ENCODE assay signal across 29 mouse cellular contexts in genomic region chr3:133922200-133922599, GRCm38 (mm10).
DNase-seq lines count a peak whose midpoint lies in the region; ATAC-seq lines count a peak whose summit lies in the region.
"Had no signal": no experiment of that assay in that cellular context is flagged by ENCODE, and none has a peak within 500 bp of the region (broad histone marks: within the 10 kb centered on the region; RNA-seq: fewer than 3 reads in every experiment).

No protein-coding gene starts in this region.

- H3K9ac ChIP-seq in forebrain, embryonic 12.5 days: no peak overlapping the region
- no peak overlapping the region for H3K9ac ChIP-seq in forebrain, embryonic 15.5 days (replicated peaks)
- H3K9ac ChIP-seq in midbrain, embryonic 14.5 days (replicated peaks; ENCODE audit: low read length): no peak overlapping the region
- H3K9ac ChIP-seq in midbrain, embryonic 13.5 days (replicated peaks): no peak overlapping the region
- H3K9ac ChIP-seq in forebrain, embryonic 14.5 days (ENCODE audit: low read length): no peak overlapping the region
- H3K9ac ChIP-seq: embryonic facial prominence, embryonic 13.5 days; heart, embryonic 12.5 days; heart, embryonic 15.5 days; hindbrain, embryonic 14.5 days had no signal

- intact Hi-C loops in left cerebral cortex, postnatal 36 days (cut with DNase I): no loop called here

- H3K4me1 ChIP-seq in forebrain, embryonic 12.5 days: no peaks in the 10 kb centered on the region
- no peaks in the 10 kb centered on the region for H3K4me1 ChIP-seq in forebrain, embryonic 15.5 days
- no peaks in the 10 kb centered on the region for H3K4me1 ChIP-seq in midbrain, embryonic 14.5 days (ENCODE audit: control insufficient read depth, insufficient read depth, low read length)
- H3K4me1 ChIP-seq in midbrain, embryonic 13.5 days (replicated peaks): peaks cover 6% of the 10 kb centered on the region; the same call in 1 of the 2 replicates
- no peaks in the 10 kb centered on the region for H3K4me1 ChIP-seq in forebrain, embryonic 14.5 days (ENCODE audit: control insufficient read depth, insufficient read depth, low read length)
- H3K4me1 ChIP-seq: embryonic facial prominence, embryonic 13.5 days; heart, embryonic 12.5 days; heart, embryonic 15.5 days had no signal

- H3K27me3 ChIP-seq in forebrain, embryonic 12.5 days: no peaks in the 10 kb centered on the region
- no peaks in the 10 kb centered on the region for H3K27me3 ChIP-seq in forebrain, embryonic 15.5 days
- H3K27me3 ChIP-seq in midbrain, embryonic 14.5 days (ENCODE audit: control insufficient read depth, insufficient read depth, low read length): no peaks in the 10 kb centered on the region
- H3K27me3 ChIP-seq in midbrain, embryonic 13.5 days: no peaks in the 10 kb centered on the region
- H3K27me3 ChIP-seq in forebrain, embryonic 14.5 days (replicated peaks; ENCODE audit: control insufficient read depth, insufficient read depth, low read length): no peaks in the 10 kb centered on the region
- H3K27me3 ChIP-seq: embryonic facial prominence, embryonic 13.5 days; heart, embryonic 12.5 days; heart, embryonic 15.5 days had no signal

- H3K4me2 ChIP-seq in forebrain, embryonic 12.5 days: no peak overlapping the region
- no peak overlapping the region for H3K4me2 ChIP-seq in forebrain, embryonic 15.5 days (replicated peaks)
- H3K4me2 ChIP-seq in midbrain, embryonic 14.5 days (ENCODE audit: low read length): no peak overlapping the region
- no peak overlapping the region for H3K4me2 ChIP-seq in midbrain, embryonic 13.5 days (replicated peaks)
- no peak overlapping the region for H3K4me2 ChIP-seq in forebrain, embryonic 14.5 days (ENCODE audit: low read length)
- H3K4me2 ChIP-seq: embryonic facial prominence, embryonic 13.5 days; heart, embryonic 12.5 days; heart, embryonic 15.5 days; hindbrain, embryonic 14.5 days had no signal

- DNase-seq in embryo, embryonic 10 days (ENCODE audit: low spot score): peak; percentile 10
- no peak for DNase-seq in embryo, embryonic 10.5 days (ENCODE audit: low spot score)
- peak; percentile 3 for DNase-seq in midbrain, embryonic 14.5 days
- peak; percentile 11 for DNase-seq in forebrain, embryonic 14.5 days (ENCODE audit: low spot score)
- no peak for DNase-seq in left cerebral cortex, postnatal 36 days (ENCODE audit: low spot score in 2 of 2)
- DNase-seq: adrenal gland, adult 8-10 months; adrenal gland, postnatal 25 days; cerebellum, adult 18-20 months; cerebellum, adult 9-10 months; cerebellum, postnatal 14 days; embryo, embryonic 11 days; gastrocnemius, postnatal 25 days; heart, adult 18-20 months; heart, postnatal 10 days; heart, postnatal 36 days had no signal

- H3K36me3 ChIP-seq in forebrain, embryonic 12.5 days (replicated peaks): no peaks in the 10 kb centered on the region
- no peaks in the 10 kb centered on the region for H3K36me3 ChIP-seq in forebrain, embryonic 15.5 days
- no peaks in the 10 kb centered on the region for H3K36me3 ChIP-seq in midbrain, embryonic 14.5 days (ENCODE audit: control insufficient read depth, insufficient read depth, low read length)
- no peaks in the 10 kb centered on the region for H3K36me3 ChIP-seq in midbrain, embryonic 13.5 days
- no peaks in the 10 kb centered on the region for H3K36me3 ChIP-seq in forebrain, embryonic 14.5 days (ENCODE audit: control insufficient read depth, insufficient read depth, low read length)
- H3K36me3 ChIP-seq: embryonic facial prominence, embryonic 10.5 days; embryonic facial prominence, embryonic 13.5 days; heart, embryonic 12.5 days; heart, embryonic 15.5 days; hindbrain, embryonic 10.5 days had no signal

- no peak overlapping the region for H3K4me3 ChIP-seq in forebrain, embryonic 12.5 days (replicated peaks)
- no peak overlapping the region for H3K4me3 ChIP-seq in forebrain, embryonic 15.5 days
- no peak overlapping the region for H3K4me3 ChIP-seq in midbrain, embryonic 14.5 days (replicated peaks; ENCODE audit: low read depth, low read length)
- H3K4me3 ChIP-seq in midbrain, embryonic 13.5 days (replicated peaks): no peak overlapping the region
- no peak overlapping the region for H3K4me3 ChIP-seq in forebrain, embryonic 14.5 days (ENCODE audit: low read depth, low read length)
- H3K4me3 ChIP-seq: embryonic facial prominence, embryonic 10.5 days; embryonic facial prominence, embryonic 13.5 days; erythroblast, embryonic 14.5 days; heart, embryonic 12.5 days; heart, embryonic 15.5 days; hindbrain, embryonic 10.5 days had no signal

- no peaks in the 10 kb centered on the region for H3K9me3 ChIP-seq in forebrain, embryonic 12.5 days
- H3K9me3 ChIP-seq in forebrain, embryonic 15.5 days: no peaks in the 10 kb centered on the region
- H3K9me3 ChIP-seq in midbrain, embryonic 14.5 days (ENCODE audit: control insufficient read depth, low read length): no peaks in the 10 kb centered on the region
- no peaks in the 10 kb centered on the region for H3K9me3 ChIP-seq in midbrain, embryonic 13.5 days
- H3K9me3 ChIP-seq in forebrain, embryonic 14.5 days (replicated peaks; ENCODE audit: control insufficient read depth, low read length): no peaks in the 10 kb centered on the region
- H3K9me3 ChIP-seq: embryonic facial prominence, embryonic 10.5 days; embryonic facial prominence, embryonic 13.5 days; heart, embryonic 12.5 days; heart, embryonic 15.5 days; hindbrain, embryonic 10.5 days had no signal

- ATAC-seq in forebrain, embryonic 12.5 days (ENCODE audit: low FRiP score): peak; percentile 71; the same call in 1 of the 2 replicates
- no peak for ATAC-seq in forebrain, embryonic 15.5 days (replicated peaks)
- ATAC-seq in midbrain, embryonic 14.5 days (ENCODE audit: low FRiP score, low TSS enrichment): no peak
- ATAC-seq in midbrain, embryonic 13.5 days: no peak
- ATAC-seq in forebrain, embryonic 14.5 days: no peak
- ATAC-seq: activated CD4-positive, CD25-positive, alpha-beta regulatory T cell, adult 4 months; hindbrain, postnatal 0 days; inflammation-experienced regulatory T-cells, adult 6 months; intestine, embryonic 16.5 days had no signal

- no peak overlapping the region for H3K27ac ChIP-seq in forebrain, embryonic 12.5 days
- H3K27ac ChIP-seq in forebrain, embryonic 15.5 days (replicated peaks): no peak overlapping the region
- H3K27ac ChIP-seq in midbrain, embryonic 14.5 days (replicated peaks; ENCODE audit: low read depth, low read length): no peak overlapping the region
- no peak overlapping the region for H3K27ac ChIP-seq in midbrain, embryonic 13.5 days
- no peak overlapping the region for H3K27ac ChIP-seq in forebrain, embryonic 14.5 days (ENCODE audit: low read depth, low read length)
- H3K27ac ChIP-seq: embryonic facial prominence, embryonic 10.5 days; embryonic facial prominence, embryonic 13.5 days; heart, embryonic 15.5 days; hindbrain, embryonic 10.5 days; hindbrain, embryonic 14.5 days; hindbrain, postnatal 0 days had no signal

Comparison
In these comparisons a context has a peak if more than half of its experiments do, and no peak if none do; other contexts are left out.
1. DNase-seq: peak in embryo, embryonic 10 days (single experiment), midbrain, embryonic 14.5 days (single experiment) and forebrain, embryonic 14.5 days (single experiment); none in embryo, embryonic 10.5 days (single experiment) and left cerebral cortex, postnatal 36 days (0 of 2).